Mouse (Mus musculus) myocyte (in vitro differentiated cells): ENCODE data around the gene Hoxb3.

Experiments
- E2F4 ChIP-seq: IDR thresholded peaks from one replicate; pipeline ENCODE4 v1.6.1; 2011; ENCODE audit warnings: mild to moderate bottlenecking, control low read depth, moderate library complexity; ENCODE audit not compliant: insufficient read depth
- MAX ChIP-seq: IDR thresholded peaks from one replicate; pipeline ENCODE4 v1.6.1; 2011; ENCODE audit warnings: low read depth, mild to moderate bottlenecking, control low read depth
- MYOD1 ChIP-seq, 3 experiments: IDR thresholded peaks; one replicate each; pipeline ENCODE4 v1.6.1; 2011; ENCODE audit warnings: control low read depth in 2 of 3, low read depth in 2 of 3, mild to moderate bottlenecking in 2 of 3, moderate library complexity in 1 of 3; ENCODE audit not compliant: insufficient read length in 2 of 3, control insufficient read depth in 1 of 3
- MYOG ChIP-seq, 3 experiments: IDR thresholded peaks; one replicate each; pipeline ENCODE4 v1.6.1; 2011; ENCODE audit warnings: control low read depth in 2 of 3, low read depth in 2 of 3, mild to moderate bottlenecking in 2 of 3; ENCODE audit not compliant: insufficient read length in 2 of 3, control insufficient read depth in 1 of 3, insufficient read depth in 1 of 3
- POLR2A ChIP-seq: IDR thresholded peaks from one replicate; pipeline ENCODE4 v1.6.1; 2011; ENCODE audit warnings: low read depth, mild to moderate bottlenecking, control low read depth, moderate library complexity; ENCODE audit not compliant: insufficient read length
- POLR2AphosphoS2 ChIP-seq: IDR thresholded peaks from one replicate; pipeline ENCODE4 v1.6.1; 2011; ENCODE audit warnings: low read depth, control low read depth; ENCODE audit not compliant: insufficient read length
- REST ChIP-seq: IDR thresholded peaks from one replicate; pipeline ENCODE4 v1.6.1; 2011; ENCODE audit warnings: mild to moderate bottlenecking, control low read depth, moderate library complexity; ENCODE audit not compliant: insufficient read depth, insufficient read length
- SRF ChIP-seq: IDR thresholded peaks from one replicate; pipeline ENCODE4 v1.6.1; 2011; ENCODE audit warnings: low read depth; ENCODE audit not compliant: control insufficient read depth, insufficient read length
- TCF12 ChIP-seq: IDR thresholded peaks from one replicate; pipeline ENCODE4 v1.6.1; 2011; ENCODE audit warnings: mild to moderate bottlenecking, control low read depth; ENCODE audit not compliant: poor library complexity, insufficient read depth, severe bottlenecking
- TCF3 ChIP-seq: IDR thresholded peaks from one replicate; pipeline ENCODE4 v1.6.1; 2011; ENCODE audit warnings: low read depth, control low read depth; ENCODE audit not compliant: insufficient read length
- USF1 ChIP-seq: IDR thresholded peaks from one replicate; pipeline ENCODE4 v1.6.1; 2011; ENCODE audit warnings: low read depth, mild to moderate bottlenecking, control low read depth, moderate library complexity

DNA sequence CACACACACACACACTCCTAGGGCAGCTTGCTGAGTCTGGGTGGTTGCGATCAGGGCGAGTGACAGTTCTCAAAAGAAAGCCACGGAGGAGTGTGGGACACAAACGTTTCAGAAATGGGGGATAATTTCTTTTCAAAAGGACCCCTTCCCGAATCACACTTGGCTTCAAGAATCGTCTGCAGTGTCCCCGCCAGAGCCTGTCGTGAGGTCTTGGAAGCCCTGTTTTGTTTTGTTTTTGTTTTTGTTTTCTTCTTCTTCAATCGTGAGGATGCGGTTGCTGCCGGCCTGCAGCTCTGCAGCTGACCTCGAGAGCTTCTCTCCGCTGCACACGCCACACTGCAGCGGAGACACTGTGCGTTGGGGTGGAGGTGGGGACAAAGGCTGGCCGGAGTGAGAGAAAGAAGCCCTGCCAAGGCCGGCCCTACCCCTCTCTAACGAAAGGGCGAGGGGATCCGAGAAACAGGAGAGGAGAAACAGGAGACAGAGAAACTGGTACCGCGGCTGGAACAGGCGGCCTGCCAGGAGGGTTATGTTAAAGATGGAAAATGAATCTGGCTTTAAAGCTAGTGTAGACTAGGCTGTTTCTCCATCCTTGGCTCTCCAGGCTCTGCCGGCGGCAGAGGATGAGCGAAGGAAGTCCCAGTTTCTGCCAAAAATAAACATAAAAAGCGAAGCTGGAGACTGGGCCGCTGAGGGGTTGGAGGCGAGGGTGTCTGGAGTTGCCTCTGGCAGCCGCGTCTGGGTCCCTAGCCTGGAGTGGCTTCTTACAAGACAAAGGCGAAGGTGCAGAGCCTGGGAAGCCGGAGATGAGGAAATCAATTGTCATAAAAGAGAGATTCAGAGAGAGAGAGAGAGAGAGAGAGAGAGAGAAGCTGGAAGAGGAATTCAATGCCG, 45.7 kb upstream of the Hoxb3 start:
- no peak for TF ChIP-seq POLR2A
- TF ChIP-seq POLR2AphosphoS2 = no peak
- TF ChIP-seq TCF12 = no peak
- no peak for TF ChIP-seq MYOD1 (IDR thresholded peaks at IDR 0.05; ENCODE audit: control insufficient read depth in 1 of 3, insufficient read length in 2 of 3, low read depth in 2 of 3)
- no peak for TF ChIP-seq E2F4
- TF ChIP-seq MAX = no peak
- no peak for TF ChIP-seq MYOG (IDR thresholded peaks at IDR 0.05; ENCODE audit: control insufficient read depth in 1 of 3, insufficient read depth in 1 of 3, insufficient read length in 2 of 3, low read depth in 2 of 3)
- TF ChIP-seq USF1 = no peak
- no peak for TF ChIP-seq SRF
- TF ChIP-seq REST = no peak
- no peak for TF ChIP-seq TCF3
